Mouse (Mus musculus) brown adipose tissue, adult 24 weeks (tissue): ENCODE results near the gene Rfc5. TPM values are rescaled to one million over a fixed set of nuclear protein-coding genes. Genes with fewer than 3 reads are reported as not detected.
"Not testable (repeated sequence)": the region's sequence is repeated elsewhere in the genome, so short reads cannot be mapped to it uniquely, and the experiment has no call there.

ENCODE experiments used
- H3K27ac ChIP-seq: fragments of 200-500 bp; replicated peaks from 2 replicates; pipeline ENCODE4 v1.5.1; 2012; ENCODE audit warnings: low read depth, mild to moderate bottlenecking, low read length
- H3K4me1 ChIP-seq: fragments of 200-500 bp; 2 replicates; pipeline ENCODE4 v1.6.1; 2012; ENCODE audit warnings: low read length, mixed read lengths; ENCODE audit not compliant: control insufficient read depth, insufficient read depth, insufficient read length
- H3K4me3 ChIP-seq: fragments of 200-500 bp; 2 replicates; pipeline ENCODE4 v1.5.1; 2012; ENCODE audit warnings: low read depth, mild to moderate bottlenecking, low read length, moderate library complexity; ENCODE audit not compliant: insufficient read depth
- polyA plus RNA-seq: library from polyadenylated mRNA; stranded (reverse); fragments of >200 nt; gene quantifications from 2 replicates; pipeline ENCODE4 v1.2.4, GENCODE M21; 2012; ENCODE audit not compliant: missing spikeins, insufficient read depth, insufficient read length

Rfc5 gene
- polyA plus RNA-seq, 1 experiment: 2.9 TPM

- no peak overlapping the region for H3K4me3 ChIP-seq
- no peaks in the 10 kb centered on the region for H3K4me1 ChIP-seq
- no peak overlapping the region for H3K27ac ChIP-seq
Observed at GRCm38 (mm10) chr5:117390895-117391294, 2.0 kb upstream of the Rfc5 start.

- no peak overlapping the region for H3K27ac ChIP-seq
- peak overlapping the region; percentile 65 for H3K4me3 ChIP-seq
Observed at GRCm38 (mm10) chr5:117388296-117388751, 523 bp downstream of the Rfc5 start.

GRCm38 (mm10) chr5:117383198-117383597 lies 5.6 kb downstream of the Rfc5 start:
- no peak overlapping the region for H3K4me3 ChIP-seq
- no peak overlapping the region for H3K27ac ChIP-seq
- no peaks in the 10 kb centered on the region for H3K4me1 ChIP-seq

More at GRCm38 (mm10) chr5:117388296-117388751, 523 bp downstream of the Rfc5 start:
- H3K4me1 ChIP-seq: no peaks in the 10 kb centered on the region

- H3K27ac ChIP-seq: no peak overlapping the region
- no peak overlapping the region for H3K4me3 ChIP-seq
- H3K4me1 ChIP-seq: no peaks in the 10 kb centered on the region
Observed at GRCm38 (mm10) chr5:117381785-117382184, 7.1 kb downstream of the Rfc5 start.

GRCm38 (mm10) chr5:117380199-117380598 lies 8.6 kb downstream of the Rfc5 start:
- Histone ChIP-seq H3K4me1 (no peaks in the 10 kb centered on the region), H3K4me3 (no peak overlapping the region), H3K27ac (no peak overlapping the region)

- H3K4me3 ChIP-seq, H3K27ac ChIP-seq, H3K4me1 ChIP-seq: not testable (repeated sequence)
Observed at GRCm38 (mm10) chr5:117377731-117378130, 11.1 kb downstream of the Rfc5 start.

- no peaks in the 10 kb centered on the region for H3K4me1 ChIP-seq
- H3K4me3 ChIP-seq: no peak overlapping the region
- H3K27ac ChIP-seq: no peak overlapping the region
Observed at GRCm38 (mm10) chr5:117376331-117376761, 12.5 kb downstream of the Rfc5 start.

GRCm38 (mm10) chr5:117374372-117375049 lies 14.3 kb downstream of the Rfc5 start:
- H3K4me3 ChIP-seq: no peak overlapping the region
- H3K27ac ChIP-seq: no peak overlapping the region
- no peaks in the 10 kb centered on the region for H3K4me1 ChIP-seq

- no peak overlapping the region for H3K27ac ChIP-seq
- no peaks in the 10 kb centered on the region for H3K4me1 ChIP-seq
- H3K4me3 ChIP-seq: no peak overlapping the region
Observed at GRCm38 (mm10) chr5:117373418-117373817, 15.4 kb downstream of the Rfc5 start.

GRCm38 (mm10) chr5:117370592-117370991 lies 18.3 kb downstream of the Rfc5 start:
- Histone ChIP-seq H3K4me3 (no peak overlapping the region), H3K27ac (no peak overlapping the region), H3K4me1 (no peaks in the 10 kb centered on the region)

- no peak overlapping the region for H3K4me3 ChIP-seq
- H3K4me1 ChIP-seq: peaks cover 12% of the 10 kb centered on the region
- H3K27ac ChIP-seq: no peak overlapping the region
Observed at GRCm38 (mm10) chr5:117367206-117367605, 21.6 kb downstream of the Rfc5 start.

- Histone ChIP-seq H3K27ac (no peak overlapping the region), H3K4me1 (peaks cover 17% of the 10 kb centered on the region), H3K4me3 (no peak overlapping the region)
Observed at GRCm38 (mm10) chr5:117365904-117366561, 22.8 kb downstream of the Rfc5 start.

GRCm38 (mm10) chr5:117364821-117365220 lies 24.0 kb downstream of the Rfc5 start:
- no peak overlapping the region; the same call in 1 of the 2 replicates for H3K27ac ChIP-seq

GRCm38 (mm10) chr5:117363066-117363782 lies 25.6 kb downstream of the Rfc5 start:
- peak overlapping the region; percentile 31 for H3K27ac ChIP-seq
- H3K4me1 ChIP-seq: peaks cover 33% of the 10 kb centered on the region
- H3K4me3 ChIP-seq: no peak overlapping the region

More at GRCm38 (mm10) chr5:117364821-117365220, 24.0 kb downstream of the Rfc5 start:
- H3K4me3 ChIP-seq: no peak overlapping the region
- H3K4me1 ChIP-seq: peaks cover 24% of the 10 kb centered on the region

GRCm38 (mm10) chr5:117361590-117361989 lies 27.3 kb downstream of the Rfc5 start:
- peaks cover 33% of the 10 kb centered on the region for H3K4me1 ChIP-seq
- no peak overlapping the region for H3K27ac ChIP-seq

More at GRCm38 (mm10) chr5:117361590-117361989, 27.3 kb downstream of the Rfc5 start:
- H3K4me3 ChIP-seq: no peak overlapping the region
